Mouse (Mus musculus): ENCODE results near the gene 1700020A23Rik.

- TF ChIP-seq POLR2A (IDR thresholded peaks at IDR 0.05; ENCODE audit: borderline replicate concordance, extremely low read depth, low read depth, low read length), result no peak
- TF ChIP-seq CTCF (IDR thresholded peaks at IDR 0.05; ENCODE audit: insufficient read depth, low read length), result no peak
Observed at GRCm38 (mm10) chr2:130367386-130367785, 37.7 kb upstream of the 1700020A23Rik start.

Measured in lung, adult 2 months (tissue).